Mouse (Mus musculus) macrophage (primary cell): ENCODE data around the gene Igsf10. TPM values are rescaled to one million over a fixed set of nuclear protein-coding genes. Genes with fewer than 3 reads are reported as not detected.
"Not testable (repeated sequence)": the region's sequence is repeated elsewhere in the genome, so short reads cannot be mapped to it uniquely, and the experiment has no call there.

Experiments
- H3K27ac ChIP-seq: fragments of 350-480 bp; formaldehyde crosslinking; 2 replicates; pipeline ENCODE4 v1.9.0; 2021
- H3K36me3 ChIP-seq: fragments of 350-480 bp; formaldehyde crosslinking; 2 replicates; pipeline ENCODE4 v1.9.0; 2021; ENCODE audit errors: inconsistent target
- H3K4me3 ChIP-seq: fragments of 350-480 bp; formaldehyde crosslinking; 2 replicates; pipeline ENCODE4 v1.9.0; 2021; ENCODE audit errors: inconsistent target
- H3K79me2 ChIP-seq: fragments of 350-480 bp; formaldehyde crosslinking; 2 replicates; pipeline ENCODE4 v1.9.0; 2021; ENCODE audit errors: inconsistent target
- whole genome bisulfite sequencing: methylation state at CpG from one replicate; pipeline ENCODE4 v1.1.7; 2026; ENCODE audit warnings: inconsistent platforms; ENCODE audit not compliant: missing documents; 5-methylcytosine and 5-hydroxymethylcytosine counted together
- polyA plus RNA-seq: library from polyadenylated mRNA; stranded (reverse); fragments of 250-400 nt; gene quantifications from 3 replicates; pipeline ENCODE4 v1.2.4, GENCODE M21; 2018; ENCODE audit warnings: inconsistent platforms
- total RNA-seq, 78 experiments: library from RNA; depleted of rRNA; stranded (reverse); fragments of 250-400 nt; gene quantifications; 1 replicate in 9 of 78; 2 replicates in 24 of 78; 3 replicates in 43 of 78; 4 replicates in 2 of 78; pipeline ENCODE4 v1.2.4; 2018; ENCODE audit warnings: inconsistent platforms in 56 of 78

The Igsf10 gene
- 1 to 10 TPM in 1 of 26 experiments, under 1 TPM in 5, not detected in 20; 0.04 to 8.1 (median 0.13) TPM for total RNA-seq (2018; cell fraction: chromatin; rRNA removed)
- total RNA-seq (2018; cell fraction: cytosol; rRNA removed): under 1 TPM in 7 of 26 experiments, not detected in 19; under 0.01 to 0.09 (median 0.03) TPM
- total RNA-seq (2018; cell fraction: nucleus; rRNA removed): under 1 TPM in 3 of 26 experiments, not detected in 23; 0.04 to 0.86 (median 0.04) TPM
- 0.03 TPM in 1 of 3 replicates, not detected in the others for polyA plus RNA-seq

DNA sequence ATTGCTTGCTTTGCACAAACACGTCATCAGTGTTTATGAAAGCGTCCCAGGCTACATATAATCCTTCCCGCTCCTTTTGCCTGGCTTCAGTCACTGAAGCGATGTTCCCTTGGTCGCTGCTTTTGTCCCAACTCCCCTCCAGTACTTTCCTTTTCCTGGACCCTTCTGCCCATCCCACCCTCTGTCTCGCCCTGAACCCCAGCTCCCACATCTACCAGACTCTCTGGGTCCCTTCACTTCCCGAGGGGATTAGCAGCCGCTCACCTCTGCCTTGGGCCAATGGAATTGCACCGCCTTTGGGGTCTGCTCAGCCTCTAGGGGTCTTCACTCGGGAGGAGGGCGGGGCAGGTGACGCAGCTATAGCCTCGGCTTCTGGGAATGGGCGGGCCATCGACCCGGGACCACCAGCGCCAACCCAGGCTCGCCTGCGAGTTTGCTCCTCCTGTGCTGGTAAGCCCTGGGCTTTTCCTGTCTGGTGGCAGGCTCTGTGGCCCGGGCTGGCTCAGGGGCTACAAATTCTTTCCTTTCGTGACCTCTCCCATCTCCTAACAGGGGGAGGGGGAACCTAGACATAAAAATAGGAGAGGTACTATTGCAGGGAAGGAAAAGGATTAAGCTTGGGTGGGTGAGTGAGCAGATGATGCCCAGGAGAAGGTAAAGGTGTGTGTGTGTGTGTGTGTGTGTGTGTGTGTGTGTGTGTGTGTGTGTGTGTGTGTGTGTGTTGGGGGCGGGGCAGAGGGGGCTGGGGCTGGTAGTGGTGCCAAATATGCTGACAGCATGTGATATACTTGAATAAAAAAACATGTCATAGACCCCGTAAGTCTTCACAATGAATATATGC lies at the start of gene Igsf10:
Gene Igsf10 (minus strand): TSS at position 330 of the 841 bp plus-strand sequence.
- Histone ChIP-seq H3K36me3 (no peaks in the 10 kb centered on the region), H3K79me2 (no peaks in the 10 kb centered on the region), H3K27ac (no peak within 1 kb of the TSS), H3K4me3 (peak within 1 kb of the TSS; percentile 8; the same call in 1 of the 2 replicates)
- WGBS: 9% methylated on average over 19 of the region's 23 CpGs

DNA sequence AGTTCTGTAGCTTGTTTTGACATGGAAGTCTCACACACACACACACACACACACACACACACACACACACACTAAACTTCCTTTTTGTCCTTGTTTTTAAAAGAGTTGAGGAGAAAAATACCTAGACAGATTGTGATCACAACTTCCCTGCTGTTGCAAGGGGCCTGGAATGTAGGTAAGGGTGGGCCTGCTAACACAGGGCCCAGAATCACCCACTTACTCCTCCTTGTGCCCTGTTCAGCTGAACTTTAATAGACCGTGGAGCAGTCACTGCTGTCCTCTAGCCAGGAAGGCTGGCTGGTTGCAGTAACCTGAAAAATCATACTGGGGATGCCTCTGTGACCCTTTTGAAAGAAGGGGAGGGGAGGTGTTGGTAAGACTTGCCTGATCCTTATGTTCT lies 41.4 kb upstream of the Igsf10 start:
- 89% methylated on average over 1 of the region's 1 CpGs for WGBS
- Histone ChIP-seq H3K27ac (no peak overlapping the region), H3K79me2 (no peaks in the 10 kb centered on the region), H3K36me3 (no peaks in the 10 kb centered on the region), H3K4me3 (no peak overlapping the region)

DNA sequence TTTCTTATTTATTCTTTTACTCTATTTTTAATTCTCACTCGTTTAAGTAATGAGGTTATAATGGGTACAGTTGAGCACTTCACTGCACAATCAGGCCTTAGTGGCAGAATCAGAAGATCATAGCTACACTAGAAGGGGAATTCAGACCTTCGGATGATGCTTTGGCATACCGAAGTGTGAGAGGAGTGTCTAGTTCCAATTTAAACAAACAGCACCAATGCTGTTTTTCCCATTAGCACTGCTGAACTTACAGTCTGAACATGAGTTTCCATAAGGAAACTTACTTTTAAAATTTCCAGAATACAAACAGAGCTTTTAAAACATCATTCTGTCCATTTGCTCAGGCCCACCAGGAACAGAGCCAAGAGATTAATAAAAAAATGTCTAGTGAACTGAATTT lies 40.8 kb upstream of the Igsf10 start:
- Histone ChIP-seq H3K27ac (no peak overlapping the region), H3K79me2 (no peaks in the 10 kb centered on the region), H3K36me3 (no peaks in the 10 kb centered on the region), H3K4me3 (no peak overlapping the region)
- WGBS: 90% methylated on average over 3 of the region's 3 CpGs

DNA sequence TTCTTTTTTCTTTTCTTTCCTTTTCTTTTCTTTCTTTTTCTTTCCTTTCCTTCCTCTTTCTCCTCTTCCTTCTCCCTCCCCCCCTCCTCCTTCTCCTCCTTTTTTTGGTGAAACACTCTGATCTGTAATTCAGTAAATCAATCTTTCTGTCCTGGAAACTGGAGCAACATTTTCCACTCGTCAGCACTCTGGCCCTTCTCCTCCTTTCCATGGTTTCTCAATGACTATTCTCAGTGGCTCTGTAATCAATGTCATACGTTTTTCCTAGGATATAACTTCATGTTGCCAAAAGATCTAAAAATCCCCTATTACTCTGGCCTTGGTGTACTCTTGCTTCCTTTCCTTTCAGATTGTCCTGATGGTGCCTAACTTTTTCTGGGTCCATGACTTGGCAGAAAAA lies 40.1 kb upstream of the Igsf10 start:
- Histone ChIP-seq H3K27ac (no peak overlapping the region), H3K79me2 (no peaks in the 10 kb centered on the region), H3K4me3 (no peak overlapping the region), H3K36me3 (no peaks in the 10 kb centered on the region)
- WGBS: 90% methylated on average over 2 of the region's 2 CpGs

DNA sequence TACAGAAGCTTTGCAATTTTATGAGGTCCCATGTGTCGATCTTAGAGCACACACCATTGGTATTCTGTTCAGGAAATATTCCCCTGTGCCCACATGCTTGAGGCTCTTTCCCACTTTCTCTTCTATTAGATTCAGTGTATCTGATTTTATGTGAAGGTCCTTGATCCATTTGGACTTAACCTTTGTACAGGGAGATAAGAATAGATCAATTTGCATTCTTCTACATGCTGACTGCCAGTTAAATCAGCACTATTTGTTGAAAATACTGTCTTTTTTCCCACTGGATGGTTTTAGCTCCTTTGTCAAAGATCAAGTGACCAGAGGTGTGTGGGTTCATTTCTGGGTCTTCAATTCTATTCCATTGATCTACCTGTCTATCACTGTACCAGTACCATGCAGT lies 34.6 kb upstream of the Igsf10 start:
- not testable (repeated sequence) for H3K4me3 ChIP-seq, H3K27ac ChIP-seq
- WGBS: 94% methylated on average over 1 of the region's 1 CpGs

DNA sequence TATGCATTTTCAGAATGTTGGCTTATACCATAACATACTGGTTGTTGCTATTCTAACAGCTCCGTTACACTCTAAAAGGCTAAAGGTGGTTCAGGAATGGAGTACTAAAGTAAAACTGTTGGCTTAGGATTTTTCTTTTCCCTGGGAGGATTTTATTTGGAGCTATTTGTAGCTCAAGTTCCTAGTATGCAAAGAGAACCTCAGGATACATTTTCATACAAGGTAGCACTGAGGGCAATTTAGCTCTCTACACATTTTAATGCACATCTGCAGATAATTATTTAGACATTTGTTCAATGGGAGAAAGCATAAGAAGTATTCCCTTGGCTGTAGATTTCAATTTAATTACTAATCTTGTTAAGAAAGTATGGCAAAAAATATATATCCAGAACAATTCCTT lies 17.7 kb upstream of the Igsf10 start:
- H3K4me3 ChIP-seq: no peak overlapping the region
- H3K27ac ChIP-seq: no peak overlapping the region
- no peaks in the 10 kb centered on the region for H3K79me2 ChIP-seq
- 94% methylated on average over 1 of the region's 1 CpGs for WGBS
- H3K36me3 ChIP-seq: no peaks in the 10 kb centered on the region

More for the DNA sequence above, 34.6 kb upstream of the Igsf10 start:
- not testable (repeated sequence) for H3K79me2 ChIP-seq, H3K36me3 ChIP-seq

DNA sequence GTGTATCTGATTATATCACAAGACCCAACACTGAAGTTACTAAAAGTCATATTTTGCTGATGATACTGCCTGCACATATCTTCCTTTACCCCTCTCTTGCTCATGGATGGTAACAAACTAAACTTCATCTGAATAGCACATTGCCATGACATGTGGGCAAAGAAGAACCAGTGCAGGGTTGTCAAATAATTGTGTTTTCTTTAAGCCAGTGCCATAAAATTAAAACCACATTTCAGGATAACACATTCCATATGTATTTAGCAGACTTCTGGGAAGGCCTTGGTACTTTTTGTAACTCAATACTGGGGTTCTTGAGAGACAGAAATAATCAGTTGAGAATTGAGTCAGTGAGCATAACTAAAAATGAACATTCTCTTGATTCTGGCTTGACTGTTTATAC lies 15.9 kb upstream of the Igsf10 start:
- Histone ChIP-seq H3K4me3 (no peak overlapping the region), H3K27ac (no peak overlapping the region), H3K79me2 (no peaks in the 10 kb centered on the region), H3K36me3 (no peaks in the 10 kb centered on the region)

DNA sequence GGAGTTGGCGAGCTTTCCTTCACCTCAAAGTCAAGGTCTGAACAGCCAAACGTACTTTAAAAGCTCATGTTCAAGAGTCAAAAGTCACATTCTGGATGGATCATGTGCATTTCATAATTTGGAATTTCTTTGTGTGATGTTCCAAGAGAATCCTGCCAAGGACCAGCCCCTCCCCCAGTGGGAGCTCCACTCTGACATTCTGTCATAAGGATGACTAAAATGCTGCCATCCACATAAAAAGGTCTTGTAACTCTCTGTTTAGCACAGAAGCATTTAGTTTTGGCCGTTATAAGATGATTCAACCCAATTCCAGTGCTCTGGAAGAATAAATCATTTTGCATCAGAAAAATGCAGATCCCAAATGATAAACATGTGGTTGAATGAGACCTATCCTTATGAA lies 10.0 kb upstream of the Igsf10 start:
- H3K36me3 ChIP-seq: no peaks in the 10 kb centered on the region

DNA sequence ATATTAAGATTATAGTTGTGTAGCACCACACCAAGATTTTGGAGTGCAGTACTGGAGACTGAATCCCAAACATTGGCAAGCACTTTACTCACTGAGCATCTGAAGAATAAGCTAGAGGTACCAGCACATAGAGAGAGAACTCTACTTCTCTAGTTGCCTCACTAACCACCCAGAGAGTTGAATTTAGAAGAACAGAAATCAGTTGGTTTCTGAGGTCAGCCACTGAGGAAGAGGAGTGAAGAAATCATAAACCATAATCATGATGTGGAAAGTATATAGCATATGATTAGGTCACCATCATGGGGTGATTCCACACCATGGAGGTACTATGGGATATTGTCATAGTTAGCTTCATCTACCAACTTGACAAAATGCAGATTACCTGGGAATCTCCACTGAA lies 7.6 kb upstream of the Igsf10 start:
- Histone ChIP-seq H3K79me2 (no peaks in the 10 kb centered on the region), H3K27ac (no peak overlapping the region), H3K4me3 (no peak overlapping the region), H3K36me3 (no peaks in the 10 kb centered on the region)

More for the DNA sequence above, 10.0 kb upstream of the Igsf10 start:
- H3K79me2 ChIP-seq: no peaks in the 10 kb centered on the region
- H3K27ac ChIP-seq: no peak overlapping the region
- 94% methylated on average over 1 of the region's 3 CpGs for WGBS
- H3K4me3 ChIP-seq: no peak overlapping the region

DNA sequence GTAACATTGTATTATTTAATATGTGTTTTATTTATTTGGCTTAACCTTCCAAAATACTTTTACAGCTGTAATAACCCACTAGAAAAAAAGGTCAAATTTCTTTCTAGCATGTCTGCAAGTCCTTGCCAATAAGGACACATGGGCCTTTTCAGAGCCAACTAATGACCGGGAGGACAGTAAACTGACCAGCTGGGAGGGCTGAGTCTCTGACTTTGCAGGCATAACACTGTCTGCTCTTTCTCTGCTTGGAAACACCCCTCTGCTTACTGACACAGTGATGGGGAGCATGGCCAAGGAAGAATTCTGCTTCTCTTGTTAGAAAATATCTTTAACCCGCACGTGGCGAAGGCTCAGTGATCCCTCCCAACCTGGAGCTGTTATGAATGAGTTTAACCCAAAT lies 1.2 kb downstream of the Igsf10 start:
- Histone ChIP-seq H3K27ac (no peak overlapping the region), H3K36me3 (no peaks in the 10 kb centered on the region), H3K4me3 (no peak overlapping the region), H3K79me2 (no peaks in the 10 kb centered on the region)
- 97% methylated on average over 4 of the region's 4 CpGs for WGBS

DNA sequence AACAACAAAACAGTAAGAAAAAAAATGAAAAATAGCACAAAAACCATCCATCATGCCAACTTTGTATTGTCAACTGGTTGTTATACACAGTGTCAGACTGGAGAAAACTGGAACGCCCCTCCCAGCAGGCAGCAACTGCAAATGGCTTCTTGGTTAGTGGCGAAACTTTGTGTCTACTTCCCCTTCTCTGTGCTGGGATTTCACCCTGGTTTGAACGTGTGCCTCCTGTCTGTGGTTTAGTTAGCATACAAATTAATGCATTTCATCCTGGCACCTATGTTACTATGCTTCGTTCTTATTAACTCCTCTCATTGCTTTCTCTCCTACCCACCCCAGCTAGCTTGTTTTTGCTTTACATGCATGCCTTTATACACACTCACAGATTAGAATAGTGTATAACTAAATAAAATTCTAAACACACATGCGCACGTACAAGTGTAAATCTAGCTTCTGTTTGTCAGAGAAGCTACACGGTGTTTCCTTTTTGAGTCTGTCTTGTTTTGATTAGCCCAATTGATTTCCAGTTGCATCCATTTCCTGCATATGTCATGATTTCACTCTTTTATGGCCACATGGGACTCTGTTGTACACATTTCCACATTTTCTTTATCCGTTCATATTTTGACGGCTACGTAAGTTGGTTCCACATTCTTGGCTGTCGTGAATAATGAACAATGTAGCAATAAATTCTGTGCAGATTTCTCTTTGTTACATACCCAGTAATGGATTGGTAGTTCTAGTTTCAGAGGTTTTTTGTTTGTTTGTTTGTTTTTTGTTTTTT lies 2.4 kb downstream of the Igsf10 start:
- Histone ChIP-seq H3K4me3 (no peak overlapping the region), H3K36me3 (no peaks in the 10 kb centered on the region), H3K79me2 (no peaks in the 10 kb centered on the region), H3K27ac (no peak overlapping the region)
- WGBS: 43% methylated on average over 11 of the region's 11 CpGs

DNA sequence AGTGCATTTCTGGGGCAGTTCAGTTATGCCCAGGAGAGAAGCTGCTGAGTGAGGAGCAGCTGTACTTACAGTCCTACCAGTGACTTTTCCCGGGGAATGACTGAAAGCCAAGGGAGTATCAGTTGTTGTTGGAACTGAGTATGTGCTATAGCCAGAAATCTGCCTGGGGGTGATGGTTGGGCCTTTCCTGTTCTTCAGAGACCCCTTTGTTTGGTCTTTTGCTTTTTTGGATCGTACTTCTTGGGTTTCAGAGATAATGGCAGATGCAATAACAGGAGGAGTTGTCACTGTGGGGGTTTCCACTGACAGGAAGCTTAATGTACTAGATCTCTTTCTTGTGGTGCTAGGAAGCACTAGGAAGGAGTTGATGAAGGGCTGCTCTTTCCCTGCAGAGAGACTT lies 15.7 kb downstream of the Igsf10 start:
- no peaks in the 10 kb centered on the region for H3K79me2 ChIP-seq
- 100% methylated on average over 2 of the region's 2 CpGs for WGBS
- no peak overlapping the region for H3K4me3 ChIP-seq
- H3K27ac ChIP-seq: no peak overlapping the region
- no peaks in the 10 kb centered on the region for H3K36me3 ChIP-seq

DNA sequence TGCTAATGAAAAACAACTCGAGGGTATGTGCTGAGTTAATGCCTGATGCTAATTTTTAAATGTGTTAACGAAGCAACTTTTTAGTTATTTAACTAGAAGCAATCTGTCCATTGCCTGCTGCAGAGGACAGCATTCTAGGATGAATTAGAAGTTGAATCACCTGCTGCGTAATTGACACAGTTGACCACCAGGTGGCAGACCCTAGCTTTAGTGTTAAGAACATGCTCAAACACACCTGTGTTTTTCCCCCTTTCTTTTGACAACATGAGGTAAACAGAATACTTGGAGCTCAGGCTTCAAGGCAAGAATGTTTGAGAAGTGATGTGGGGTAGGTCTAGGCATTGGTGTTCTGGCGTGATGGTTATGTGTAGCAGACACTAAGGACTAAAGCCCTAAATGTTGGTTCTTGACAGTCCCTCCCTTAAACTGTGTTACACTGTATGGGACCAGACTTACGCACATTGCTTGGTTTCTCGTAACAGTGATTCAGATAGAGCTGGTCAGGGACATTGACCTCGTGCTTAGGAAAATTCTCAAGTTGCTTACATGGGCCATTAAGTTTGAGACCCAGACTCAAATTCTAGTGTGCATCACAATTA lies 22.8 kb downstream of the Igsf10 start:
- H3K27ac ChIP-seq: no peak overlapping the region
- H3K79me2 ChIP-seq: no peaks in the 10 kb centered on the region
- 64% methylated on average over 7 of the region's 7 CpGs for WGBS
- no peak overlapping the region for H3K4me3 ChIP-seq
- H3K36me3 ChIP-seq: no peaks in the 10 kb centered on the region

DNA sequence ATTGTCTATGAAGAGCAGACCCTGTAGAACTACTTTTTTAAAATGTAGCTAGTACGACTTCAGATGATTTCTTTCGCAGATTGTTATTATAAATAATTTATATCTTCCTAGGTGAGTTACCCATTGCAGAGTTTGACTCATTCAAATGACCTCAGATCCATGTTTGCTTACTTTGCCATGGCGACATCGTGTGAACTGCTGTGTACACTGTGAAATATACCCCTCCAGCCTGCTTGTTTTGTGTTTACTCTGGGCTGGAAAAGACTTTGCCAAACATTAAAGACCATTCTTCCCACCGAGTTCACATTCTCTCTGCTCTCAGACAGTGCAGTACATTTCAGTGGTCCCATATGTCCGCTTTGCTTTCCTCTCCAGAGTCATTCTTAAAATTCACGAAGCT lies 28.1 kb downstream of the Igsf10 start:
- H3K79me2 ChIP-seq: no peaks in the 10 kb centered on the region
- H3K27ac ChIP-seq: no peak overlapping the region
- 91% methylated on average over 7 of the region's 7 CpGs for WGBS
- no peaks in the 10 kb centered on the region for H3K36me3 ChIP-seq
- H3K4me3 ChIP-seq: no peak overlapping the region

DNA sequence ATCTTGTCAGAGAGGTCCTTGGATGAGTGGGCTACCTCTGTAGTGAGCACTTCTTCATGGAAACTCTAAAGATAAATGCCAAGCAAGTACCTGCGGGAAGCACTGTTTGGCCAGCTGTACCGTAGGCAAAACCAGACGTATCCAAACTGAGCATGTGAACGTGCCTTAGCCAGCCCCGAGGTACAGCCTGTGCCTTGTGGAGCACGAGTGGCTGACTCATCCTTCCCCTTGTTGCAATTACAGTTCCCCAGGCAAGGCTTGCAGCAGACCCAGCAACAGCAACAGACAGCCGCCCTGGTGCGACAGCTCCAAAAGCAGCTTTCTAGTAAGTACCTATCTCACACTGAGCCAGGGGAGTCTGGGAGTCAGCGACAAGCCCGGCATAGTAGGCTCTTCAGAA lies 31.6 kb downstream of the Igsf10 start:
- Histone ChIP-seq H3K79me2 (no peaks in the 10 kb centered on the region), H3K27ac (peak overlapping the region; percentile 91), H3K36me3 (no peaks in the 10 kb centered on the region), H3K4me3 (peak overlapping the region; percentile 20)
- 31% methylated on average over 10 of the region's 10 CpGs for WGBS
